Mouse (Mus musculus): ENCODE results near the gene Tll2. TPM values are rescaled to one million over a fixed set of nuclear protein-coding genes. Genes with fewer than 3 reads are reported as not detected.

The Tll2 gene
- polyA plus RNA-seq, 1 experiment from 2014 or later = not detected

DNA sequence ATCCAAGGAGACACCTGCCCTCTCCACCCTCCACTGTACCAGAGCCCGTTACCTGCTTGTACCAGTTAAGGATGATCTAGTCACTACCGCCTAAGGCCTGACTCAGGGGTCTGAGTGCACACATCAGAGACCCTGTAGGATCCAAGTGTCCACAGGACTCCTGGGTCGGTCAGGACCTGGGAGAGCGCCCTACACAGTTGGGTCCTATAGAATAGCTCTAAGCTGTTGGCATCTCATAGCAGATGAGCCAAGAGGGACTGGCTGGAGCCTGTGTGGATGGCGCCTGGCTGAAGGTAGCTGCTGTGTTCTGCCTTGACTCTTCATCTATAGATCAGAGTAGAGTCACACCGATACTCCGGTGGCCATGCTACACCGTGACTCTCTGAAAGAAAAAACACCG, 14.9 kb downstream of the Tll2 start:
- H3K36me3 ChIP-seq (ENCODE audit: inconsistent target) = no peaks in the 10 kb centered on the region
- no peak overlapping the region for H3K4me3 ChIP-seq (ENCODE audit: inconsistent target)
- H3K79me2 ChIP-seq (ENCODE audit: inconsistent target) = no peaks in the 10 kb centered on the region
- no peak overlapping the region for H3K27ac ChIP-seq
- WGBS (ENCODE audit: missing documents) = 81% methylated on average over 9 of the region's 9 CpGs

DNA sequence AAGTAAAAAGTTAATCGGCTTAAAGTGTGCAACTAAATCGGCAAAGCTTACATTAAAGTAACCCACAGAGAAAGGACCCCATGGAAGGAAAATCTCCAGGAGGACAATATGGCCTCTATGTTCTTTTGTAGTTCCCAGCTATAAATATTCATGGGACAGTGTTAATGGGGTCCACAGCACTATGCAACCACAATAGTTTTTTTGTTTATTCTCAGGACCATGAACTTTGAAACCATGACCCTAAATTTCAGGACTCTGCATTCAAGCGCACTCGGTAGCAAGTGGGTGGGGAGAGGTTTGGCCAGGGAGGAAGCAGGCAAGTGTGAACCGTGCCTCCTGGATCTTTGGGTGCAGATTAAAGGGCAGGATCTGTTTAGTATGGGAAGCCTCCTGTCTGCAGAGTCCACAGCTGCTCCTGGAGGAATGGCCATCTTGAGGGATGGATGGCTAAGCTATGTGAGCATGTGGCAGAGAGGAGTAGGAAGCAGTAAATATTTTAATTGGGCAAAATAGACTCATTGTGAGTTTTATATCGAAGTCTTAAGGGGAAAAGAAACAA, 15.7 kb downstream of the Tll2 start:
- no peaks in the 10 kb centered on the region for H3K79me2 ChIP-seq (ENCODE audit: inconsistent target)
- H3K4me3 ChIP-seq (ENCODE audit: inconsistent target) = no peak overlapping the region
- no peak overlapping the region for H3K27ac ChIP-seq
- whole genome bisulfite sequencing (ENCODE audit: missing documents) = 80% methylated on average over 6 of the region's 6 CpGs
- no peaks in the 10 kb centered on the region for H3K36me3 ChIP-seq (ENCODE audit: inconsistent target)

DNA sequence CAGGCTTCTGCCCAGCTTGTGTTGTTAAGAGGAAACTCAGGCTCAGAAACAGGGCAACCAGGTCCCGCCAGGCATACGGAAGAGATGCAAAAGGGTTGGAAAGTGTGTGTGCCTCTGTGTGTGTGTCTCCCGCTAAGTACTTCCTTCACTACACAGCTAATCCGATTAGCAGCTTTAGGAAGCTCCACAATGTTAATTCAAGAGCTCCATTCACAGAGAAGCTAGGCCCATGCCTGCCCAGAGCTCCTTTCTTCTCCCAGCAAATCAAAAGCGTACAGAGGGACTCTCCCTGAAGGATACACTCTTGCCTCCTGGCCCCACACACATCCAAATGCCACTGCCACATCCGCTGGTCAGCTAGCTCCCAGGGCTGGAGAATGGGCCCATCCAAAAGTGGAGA, 29.3 kb downstream of the Tll2 start:
- no peaks in the 10 kb centered on the region for H3K36me3 ChIP-seq (ENCODE audit: inconsistent target)
- 53% methylated on average over 6 of the region's 6 CpGs for WGBS (ENCODE audit: missing documents)
- H3K27ac ChIP-seq = no peak overlapping the region
- H3K4me3 ChIP-seq (ENCODE audit: inconsistent target) = no peak overlapping the region
- H3K79me2 ChIP-seq (ENCODE audit: inconsistent target) = no peaks in the 10 kb centered on the region

DNA sequence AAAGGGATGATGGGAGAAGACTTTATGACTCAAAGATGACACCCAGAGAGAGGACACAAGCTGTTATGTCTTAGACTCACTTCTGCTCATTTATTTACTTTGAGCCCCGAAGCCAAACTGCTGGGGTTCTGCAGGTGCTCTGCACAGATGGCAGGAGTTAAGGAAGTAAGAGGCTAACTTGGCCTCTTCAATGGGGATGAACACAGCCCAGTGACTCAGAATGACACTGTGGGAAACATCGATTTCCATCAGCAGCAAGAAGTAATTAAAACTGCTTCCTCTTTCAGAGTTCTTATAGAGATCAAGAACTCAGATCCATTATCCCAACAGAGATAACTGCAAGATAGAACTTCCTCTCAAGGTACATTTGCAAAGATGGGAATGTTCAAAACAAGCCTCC, 29.8 kb downstream of the Tll2 start:
- WGBS (ENCODE audit: missing documents) = 19% methylated on average over 2 of the region's 2 CpGs
- no peaks in the 10 kb centered on the region for H3K79me2 ChIP-seq (ENCODE audit: inconsistent target)
- H3K36me3 ChIP-seq (ENCODE audit: inconsistent target) = no peaks in the 10 kb centered on the region
- H3K27ac ChIP-seq = no peak overlapping the region
- no peak overlapping the region for H3K4me3 ChIP-seq (ENCODE audit: inconsistent target)

DNA sequence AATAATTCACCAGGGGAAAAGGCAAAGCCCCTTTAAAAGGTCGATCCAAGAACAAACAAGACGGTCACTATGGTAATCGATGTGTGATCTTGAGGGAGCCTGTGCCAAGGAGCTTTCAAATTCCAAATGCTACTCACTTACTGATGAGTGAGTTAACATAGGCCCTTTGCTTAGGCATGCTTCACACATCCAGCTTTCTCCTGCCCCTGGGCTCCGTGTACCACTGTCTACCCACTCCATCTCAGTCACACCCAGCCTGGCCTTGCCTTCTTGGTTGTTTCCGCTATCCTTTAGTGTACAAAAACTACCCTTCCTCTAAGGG, 40.8 kb downstream of the Tll2 start:
- H3K27ac ChIP-seq = no peak overlapping the region
- H3K79me2 ChIP-seq (ENCODE audit: inconsistent target) = no peaks in the 10 kb centered on the region
- H3K4me3 ChIP-seq (ENCODE audit: inconsistent target) = no peak overlapping the region
- no peaks in the 10 kb centered on the region for H3K36me3 ChIP-seq (ENCODE audit: inconsistent target)
- 94% methylated on average over 5 of the region's 5 CpGs for WGBS (ENCODE audit: missing documents)

DNA sequence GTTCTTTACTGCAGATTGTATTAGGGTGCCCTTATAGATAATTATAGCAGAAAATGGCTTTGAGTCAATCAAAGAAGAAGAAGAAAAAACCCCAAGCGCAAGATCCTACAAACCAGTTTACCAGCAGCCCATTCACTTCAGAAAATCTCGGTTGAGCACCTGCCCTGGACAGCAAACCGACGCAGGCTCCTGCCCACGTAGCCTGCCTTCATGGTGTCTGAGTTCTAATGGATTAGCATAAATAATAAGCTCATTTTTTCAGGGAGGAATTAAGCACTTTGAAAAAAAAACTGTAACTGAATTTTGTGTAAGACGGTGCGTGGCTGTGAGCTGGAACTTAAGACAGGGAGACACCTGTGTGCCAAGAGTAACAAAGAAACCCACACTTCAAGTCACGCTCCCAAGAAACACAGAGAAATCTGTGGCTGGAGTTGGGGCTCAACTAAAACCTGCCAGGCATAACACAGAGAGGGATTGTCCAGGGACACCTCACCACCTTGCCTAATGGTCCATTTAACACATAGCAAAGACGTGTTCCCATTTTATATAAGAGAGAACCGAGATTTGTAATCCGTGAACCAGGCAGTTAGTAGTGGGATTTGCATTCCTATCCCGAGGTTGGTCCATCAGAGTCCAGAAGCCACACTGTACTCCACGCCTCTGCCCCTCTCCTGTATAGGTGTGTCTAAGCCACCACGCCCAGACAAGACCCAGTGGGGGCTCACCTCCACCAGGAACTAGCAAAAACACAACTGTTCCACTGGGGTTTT, 41.3 kb downstream of the Tll2 start:
- Histone ChIP-seq H3K4me3 (ENCODE audit: inconsistent target) (no peak overlapping the region), H3K36me3 (ENCODE audit: inconsistent target) (no peaks in the 10 kb centered on the region), H3K79me2 (ENCODE audit: inconsistent target) (no peaks in the 10 kb centered on the region), H3K27ac (no peak overlapping the region)
- 92% methylated on average over 14 of the region's 14 CpGs for WGBS (ENCODE audit: missing documents)

DNA sequence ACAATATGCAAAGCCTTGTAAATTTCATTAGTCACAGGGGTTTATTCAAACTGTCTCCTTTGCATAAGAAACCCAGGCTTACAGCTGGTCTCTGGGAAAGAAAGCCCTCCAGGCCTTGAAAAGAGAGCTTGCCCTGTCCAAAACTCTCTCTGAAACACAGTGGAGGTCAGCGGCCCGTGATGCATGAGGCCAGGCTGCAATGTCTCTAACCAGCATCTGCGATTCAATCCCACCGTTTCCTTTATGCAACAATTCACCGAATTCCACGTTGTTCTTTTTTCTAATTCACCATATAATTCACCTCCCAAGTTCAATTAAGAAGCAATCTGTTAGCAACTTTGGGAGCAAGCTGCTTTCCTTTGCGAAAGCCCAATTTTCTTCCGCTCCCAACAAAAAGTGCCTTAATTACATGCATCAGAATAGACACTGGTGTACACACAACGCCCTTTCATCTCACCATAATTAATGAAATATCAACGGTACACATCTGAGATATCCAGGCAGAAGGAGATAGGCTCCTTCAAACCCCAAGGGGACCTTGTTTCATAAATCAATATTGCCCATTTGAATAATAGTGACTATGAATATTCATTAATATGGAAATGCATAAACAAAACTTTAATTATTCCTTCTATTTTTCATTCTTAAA, 42.1 kb downstream of the Tll2 start:
- WGBS (ENCODE audit: missing documents) = 92% methylated on average over 10 of the region's 10 CpGs
- Histone ChIP-seq H3K27ac (no peak overlapping the region), H3K79me2 (ENCODE audit: inconsistent target) (no peaks in the 10 kb centered on the region), H3K36me3 (ENCODE audit: inconsistent target) (no peaks in the 10 kb centered on the region), H3K4me3 (ENCODE audit: inconsistent target) (no peak overlapping the region)

DNA sequence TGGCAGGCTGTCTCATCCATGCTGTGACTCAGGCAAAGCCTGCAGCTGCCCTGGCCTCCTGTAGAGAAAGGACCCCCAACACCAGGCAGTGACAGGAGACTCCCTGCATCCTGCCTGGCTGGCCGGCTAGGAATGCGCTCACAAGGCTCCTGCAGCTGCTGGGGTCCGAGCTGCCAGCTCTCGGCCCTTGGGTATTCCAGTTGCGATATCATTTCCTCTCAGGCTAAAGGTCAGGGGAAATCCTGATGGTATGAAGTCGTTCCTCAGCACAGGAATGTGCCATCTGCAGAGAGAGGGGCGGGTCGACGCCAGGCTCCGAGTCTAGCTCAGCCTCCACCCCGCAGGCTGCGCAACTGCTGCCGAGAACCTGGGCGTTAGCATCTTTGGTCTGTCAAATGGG, 46.2 kb downstream of the Tll2 start:
- 63% methylated on average over 14 of the region's 14 CpGs for whole genome bisulfite sequencing (ENCODE audit: missing documents)

DNA sequence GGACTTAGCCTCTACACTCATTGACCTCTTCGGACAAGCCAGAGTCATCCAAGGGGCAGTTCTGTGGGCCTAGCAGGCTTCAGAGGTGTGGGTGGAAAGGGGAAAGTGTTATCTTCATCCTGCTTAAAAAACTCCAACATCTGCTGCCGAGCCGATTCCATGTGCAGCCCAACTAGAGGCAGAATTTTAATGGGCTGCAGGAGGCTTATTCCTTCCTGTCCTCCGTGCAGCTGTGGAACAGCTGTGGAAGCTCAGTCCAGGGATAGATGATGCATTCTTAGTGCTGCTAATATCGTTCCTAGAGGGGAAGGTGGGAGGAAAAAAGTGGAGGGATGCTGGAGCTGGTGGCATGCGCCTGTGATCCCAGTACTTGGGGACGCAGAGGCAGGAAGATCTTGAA, 52.0 kb downstream of the Tll2 start:
- Histone ChIP-seq H3K36me3 (ENCODE audit: inconsistent target) (no peaks in the 10 kb centered on the region), H3K27ac (no peak overlapping the region), H3K4me3 (ENCODE audit: inconsistent target) (no peak overlapping the region), H3K79me2 (ENCODE audit: inconsistent target) (no peaks in the 10 kb centered on the region)
- WGBS (ENCODE audit: missing documents) = 88% methylated on average over 7 of the region's 7 CpGs

More for the DNA sequence above, 46.2 kb downstream of the Tll2 start:
- no peak overlapping the region for H3K27ac ChIP-seq
- no peak overlapping the region for H3K4me3 ChIP-seq (ENCODE audit: inconsistent target)
- H3K36me3 ChIP-seq (ENCODE audit: inconsistent target) = no peaks in the 10 kb centered on the region
- no peaks in the 10 kb centered on the region for H3K79me2 ChIP-seq (ENCODE audit: inconsistent target)

DNA sequence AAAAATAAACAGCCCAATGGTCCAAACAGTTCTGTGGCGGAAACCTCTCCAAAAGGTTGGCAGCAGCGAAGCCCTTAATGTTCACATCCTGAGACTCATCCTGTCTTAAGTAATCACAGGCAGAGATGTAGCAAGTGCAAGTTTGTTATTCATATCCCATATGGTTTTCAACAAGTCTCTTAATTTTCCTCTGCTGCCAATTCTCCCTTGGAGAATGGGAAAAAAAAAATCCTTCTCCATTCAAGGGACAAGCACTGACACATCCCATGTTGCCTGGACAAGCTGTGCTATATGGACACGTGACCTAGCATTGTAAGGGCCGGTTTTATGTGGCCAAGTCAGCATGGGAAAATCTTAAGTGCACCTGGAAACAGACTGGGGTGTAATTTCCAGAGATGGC, 54.2 kb downstream of the Tll2 start:
- Histone ChIP-seq H3K79me2 (ENCODE audit: inconsistent target) (no peaks in the 10 kb centered on the region), H3K27ac (no peak overlapping the region), H3K36me3 (ENCODE audit: inconsistent target) (no peaks in the 10 kb centered on the region), H3K4me3 (ENCODE audit: inconsistent target) (no peak overlapping the region)
- WGBS (ENCODE audit: missing documents) = 96% methylated on average over 4 of the region's 4 CpGs

DNA sequence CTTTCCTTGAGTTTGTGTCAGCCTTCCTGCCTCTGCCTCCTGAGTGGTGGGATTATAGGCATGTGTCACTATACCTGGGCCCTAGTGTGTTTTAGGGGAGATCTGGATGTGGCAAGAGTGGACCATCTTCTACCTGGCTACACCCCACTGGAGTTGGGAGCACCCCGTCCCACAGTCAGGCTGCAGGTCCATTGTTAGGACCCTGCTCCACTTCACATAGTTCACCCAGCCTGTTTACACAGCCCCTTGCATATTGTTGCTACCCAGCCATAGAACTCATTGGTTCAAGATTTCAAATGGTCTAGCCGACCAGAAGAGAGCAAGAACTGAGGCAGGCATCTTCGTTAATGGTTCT, 54.6 kb downstream of the Tll2 start:
- H3K4me3 ChIP-seq (ENCODE audit: inconsistent target) = no peak overlapping the region
- 82% methylated on average over 3 of the region's 3 CpGs for WGBS (ENCODE audit: missing documents)
- no peaks in the 10 kb centered on the region for H3K79me2 ChIP-seq (ENCODE audit: inconsistent target)
- no peak overlapping the region for H3K27ac ChIP-seq
- H3K36me3 ChIP-seq (ENCODE audit: inconsistent target) = no peaks in the 10 kb centered on the region

DNA sequence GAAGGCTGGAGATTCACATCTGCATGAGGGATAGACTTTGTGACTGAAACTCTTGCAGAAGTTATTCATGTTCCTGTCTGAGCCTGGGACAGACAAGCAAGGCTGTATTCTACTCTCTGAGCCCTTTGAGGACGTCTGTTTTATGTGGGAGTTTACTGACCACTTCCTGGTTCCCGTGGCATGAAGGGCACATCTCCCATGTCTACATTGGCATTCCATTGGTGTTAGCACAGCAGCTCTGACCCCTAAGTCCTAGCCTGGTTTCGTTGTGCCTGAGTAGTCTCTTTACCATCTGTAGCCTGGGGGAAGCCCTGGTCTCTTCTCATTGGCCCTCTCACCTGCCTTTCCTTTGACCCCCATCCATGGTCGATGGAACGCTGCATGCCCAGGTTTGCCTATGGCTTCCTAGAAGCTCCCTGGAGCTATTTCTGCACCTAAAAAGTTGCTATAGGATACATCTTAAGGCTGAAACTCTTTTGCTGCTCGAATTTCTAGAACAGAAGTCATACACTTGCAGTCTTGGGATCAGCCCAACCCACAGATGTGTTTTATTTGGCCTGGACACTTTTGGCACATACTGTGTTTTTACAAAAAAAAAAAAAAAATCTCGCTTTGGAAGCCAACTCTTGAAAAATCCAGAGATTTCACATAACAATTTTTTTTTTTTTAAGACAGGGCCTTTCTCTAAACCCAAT, 55.2 kb downstream of the Tll2 start:
- no peak overlapping the region for H3K27ac ChIP-seq
- WGBS (ENCODE audit: missing documents) = 74% methylated on average over 7 of the region's 7 CpGs
- no peaks in the 10 kb centered on the region for H3K36me3 ChIP-seq (ENCODE audit: inconsistent target)
- H3K79me2 ChIP-seq (ENCODE audit: inconsistent target) = no peaks in the 10 kb centered on the region
- H3K4me3 ChIP-seq (ENCODE audit: inconsistent target) = no peak overlapping the region

DNA sequence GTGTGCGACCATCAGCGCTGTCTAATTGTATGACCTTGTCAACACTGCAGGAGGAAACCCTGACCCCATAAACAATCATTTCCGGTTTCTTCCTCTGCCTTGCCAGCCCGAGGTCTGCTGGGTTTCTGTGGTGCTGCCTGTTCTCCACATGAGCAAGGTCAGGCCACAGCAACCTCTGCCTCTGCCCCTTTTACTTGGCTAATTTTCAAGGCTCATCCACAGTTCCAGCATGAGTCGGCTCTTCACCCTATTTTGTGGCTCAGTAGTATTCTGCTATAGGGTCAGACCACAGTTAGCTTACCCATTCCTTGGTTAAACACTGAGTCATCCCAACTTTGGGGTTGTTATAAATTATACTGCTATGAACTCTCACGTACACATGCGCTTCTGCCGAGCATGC, 65.7 kb downstream of the Tll2 start:
- WGBS (ENCODE audit: missing documents) = 88% methylated on average over 8 of the region's 8 CpGs
- Histone ChIP-seq H3K36me3 (ENCODE audit: inconsistent target) (no peaks in the 10 kb centered on the region), H3K79me2 (ENCODE audit: inconsistent target) (no peaks in the 10 kb centered on the region), H3K4me3 (ENCODE audit: inconsistent target) (no peak overlapping the region), H3K27ac (no peak overlapping the region)

DNA sequence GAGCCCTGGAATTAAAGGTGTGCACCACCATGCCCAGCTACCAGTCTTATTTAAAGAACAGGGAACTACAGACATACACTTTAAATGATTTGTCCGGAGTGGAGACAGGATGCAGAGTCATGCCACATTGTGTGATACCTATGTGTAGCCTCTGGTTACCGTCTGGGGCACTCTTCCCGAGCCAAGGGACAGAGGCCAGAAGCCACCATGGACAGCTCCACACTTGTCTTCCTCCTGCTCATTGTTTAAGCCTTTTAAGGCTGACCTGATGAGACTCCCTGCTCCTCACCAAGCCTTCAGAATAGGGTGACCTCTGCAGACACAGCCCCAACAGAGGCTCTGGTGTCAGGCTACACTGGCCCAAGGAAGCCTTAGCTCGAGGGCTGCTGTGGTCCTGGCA, 67.0 kb downstream of the Tll2 start:
- no peaks in the 10 kb centered on the region for H3K79me2 ChIP-seq (ENCODE audit: inconsistent target)
- H3K36me3 ChIP-seq (ENCODE audit: inconsistent target) = no peaks in the 10 kb centered on the region
- WGBS (ENCODE audit: missing documents) = 35% methylated on average over 4 of the region's 4 CpGs
- H3K4me3 ChIP-seq (ENCODE audit: inconsistent target) = no peak overlapping the region
- no peak overlapping the region for H3K27ac ChIP-seq

DNA sequence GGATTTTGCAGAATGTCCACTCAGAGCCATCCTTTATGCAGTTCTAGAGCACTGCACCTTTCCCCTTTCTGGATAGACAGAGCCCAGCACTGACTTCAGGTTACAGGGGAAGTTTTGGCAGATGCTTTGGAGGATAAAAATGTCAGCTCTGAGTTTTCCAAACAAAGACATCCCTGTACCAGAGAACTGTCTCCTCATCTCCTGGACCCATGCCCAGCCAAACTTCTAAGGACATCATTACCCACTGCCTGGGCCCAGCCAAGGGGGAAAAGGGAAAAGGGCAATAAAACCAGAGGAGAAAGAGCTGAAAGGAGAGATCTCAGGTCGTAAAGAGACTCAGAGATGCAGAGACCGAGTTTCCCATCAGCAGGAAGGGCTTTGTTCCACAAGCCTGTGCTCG, 83.6 kb downstream of the Tll2 start:
- WGBS (ENCODE audit: missing documents) = 55% methylated on average over 3 of the region's 3 CpGs
- Histone ChIP-seq H3K79me2 (ENCODE audit: inconsistent target) (no peaks in the 10 kb centered on the region), H3K4me3 (ENCODE audit: inconsistent target) (no peak overlapping the region), H3K36me3 (ENCODE audit: inconsistent target) (no peaks in the 10 kb centered on the region), H3K27ac (no peak overlapping the region)
